Mouse (Mus musculus): ENCODE results near the gene Tnfrsf14. TPM values are rescaled to one million over a fixed set of nuclear protein-coding genes. Genes with fewer than 3 reads are reported as not detected.

The Tnfrsf14 gene
- polyA plus RNA-seq, 1 experiment from 2014 or later: 8.0 TPM

DNA sequence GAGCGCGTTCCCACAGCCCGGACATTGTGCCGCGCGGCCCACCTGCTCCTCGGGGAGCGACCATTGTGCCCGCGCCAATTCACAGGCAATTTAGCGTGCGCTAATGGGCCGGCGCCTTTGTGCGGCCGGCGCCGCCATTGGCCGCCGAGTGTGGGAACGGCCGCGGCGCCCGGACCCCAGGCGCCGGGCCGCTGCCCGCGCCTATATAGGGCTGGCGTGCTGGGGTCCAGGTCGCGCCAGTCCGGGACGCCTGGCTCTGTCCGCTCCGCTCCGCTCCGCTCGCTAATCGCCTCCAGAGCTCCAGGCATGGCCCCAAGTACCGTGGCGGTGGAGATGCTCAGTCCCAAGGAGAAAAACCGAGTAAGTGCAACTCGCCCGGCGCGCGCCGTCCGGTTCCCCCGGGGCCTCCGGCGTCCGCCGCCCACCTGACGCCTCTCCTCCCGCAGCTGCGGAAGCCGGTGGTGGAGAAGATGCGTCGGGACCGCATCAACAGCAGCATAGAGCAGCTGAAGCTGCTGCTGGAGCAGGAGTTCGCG lies 32.4 kb upstream of the Tnfrsf14 start, which contains the start of gene Hes5:
Gene Hes5 (plus strand): TSS at position 234 of the 536 bp plus-strand sequence.
- Histone ChIP-seq H3K27me3 (replicated peaks) (peaks cover 66% of the 10 kb centered on the region), H3K9ac (0 out of 2 replicates have a peak within 1 kb of the TSS, but pooled peaks have one; percentile 9), H3K36me3 (no peaks in the 10 kb centered on the region), H3K4me1 (peaks cover 44% of the 10 kb centered on the region), H3K4me3 (replicated peaks) (peak within 1 kb of the TSS; percentile 37), H3K4me2 (peak within 1 kb of the TSS; percentile 83), H3K9me3 (no peaks in the 10 kb centered on the region), H3K27ac (no peak within 1 kb of the TSS)
- WGBS: under 1% methylated on average over 65 of the region's 65 CpGs
- no peak for ATAC-seq (ENCODE audit: insufficient read depth, low FRiP score, low read depth)

DNA sequence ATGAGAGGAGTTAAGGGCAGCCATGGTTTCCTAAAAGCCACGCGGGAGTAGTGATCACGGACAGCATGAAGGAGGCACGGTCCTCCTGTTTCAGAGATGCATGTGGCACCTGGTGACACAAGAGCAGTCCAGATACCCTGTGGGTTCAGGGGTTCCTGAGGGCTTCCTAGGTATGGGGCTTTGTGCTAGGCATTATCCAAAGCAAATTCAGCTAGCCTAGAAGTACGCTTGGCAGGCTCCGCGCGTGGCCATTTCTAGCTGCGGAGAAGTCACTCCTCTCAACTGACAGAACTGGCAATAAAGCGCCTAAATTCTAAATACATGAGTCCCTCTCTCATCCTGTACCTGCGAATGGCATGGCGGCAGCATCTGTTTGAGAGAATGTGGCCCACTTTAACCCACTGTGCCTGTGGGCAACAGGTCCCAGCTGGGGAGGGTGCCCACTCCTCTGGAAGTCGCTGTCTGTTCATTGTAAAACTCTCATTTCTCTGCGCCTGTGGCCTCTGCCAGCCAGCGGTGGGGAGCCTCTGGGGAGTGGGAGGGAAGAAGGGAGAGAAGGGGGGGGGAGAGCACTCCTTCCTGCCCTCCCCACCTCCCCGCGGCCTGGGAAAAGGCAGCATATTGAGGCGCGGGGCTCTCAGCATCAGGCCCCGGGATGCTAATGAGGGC lies 31.8 kb upstream of the Tnfrsf14 start:
- H3K27me3 ChIP-seq (replicated peaks): peaks cover 69% of the 10 kb centered on the region
- H3K36me3 ChIP-seq: no peaks in the 10 kb centered on the region
- H3K4me1 ChIP-seq: peaks cover 40% of the 10 kb centered on the region
- no peak overlapping the region for H3K27ac ChIP-seq
- H3K9ac ChIP-seq: 0 out of 2 replicates have a peak overlapping the region, but pooled peaks have one; percentile 1
- H3K4me2 ChIP-seq: peak overlapping the region; percentile 83
- peak overlapping the region; percentile 37 for H3K4me3 ChIP-seq (replicated peaks)
- WGBS: 25% methylated on average over 20 of the region's 20 CpGs
- ATAC-seq (ENCODE audit: insufficient read depth, low FRiP score, low read depth): no peak
- no peaks in the 10 kb centered on the region for H3K9me3 ChIP-seq

DNA sequence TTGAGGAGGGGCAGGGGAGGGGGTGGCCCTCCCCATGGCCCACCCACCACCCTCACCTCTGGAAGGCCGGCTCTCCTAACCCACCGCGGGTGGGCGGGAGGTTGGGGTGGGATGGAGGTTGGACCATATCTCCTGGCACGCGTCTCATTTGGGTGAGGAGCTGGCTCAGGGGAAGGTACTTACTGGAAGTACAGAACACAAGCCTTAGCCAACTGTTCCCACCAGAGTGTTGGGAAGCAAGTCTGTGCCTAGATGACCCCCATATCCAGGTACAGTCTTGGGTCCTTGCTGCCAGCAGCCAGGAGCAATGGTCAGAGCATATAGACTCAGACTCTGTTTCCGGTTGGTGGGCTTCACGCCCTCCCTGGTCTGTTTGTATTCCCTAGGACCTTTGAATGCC lies 30.3 kb upstream of the Tnfrsf14 start:
- Histone ChIP-seq H3K9me3 (no peaks in the 10 kb centered on the region), H3K4me1 (peaks cover 34% of the 10 kb centered on the region), H3K4me2 (no peak overlapping the region; the same call in 1 of the 2 replicates), H3K27me3 (replicated peaks) (peaks cover 81% of the 10 kb centered on the region), H3K9ac (no peak overlapping the region), H3K36me3 (no peaks in the 10 kb centered on the region), H3K4me3 (replicated peaks) (no peak overlapping the region), H3K27ac (no peak overlapping the region)
- ATAC-seq (ENCODE audit: insufficient read depth, low FRiP score, low read depth): no peak
- WGBS: 18% methylated on average over 8 of the region's 8 CpGs

DNA sequence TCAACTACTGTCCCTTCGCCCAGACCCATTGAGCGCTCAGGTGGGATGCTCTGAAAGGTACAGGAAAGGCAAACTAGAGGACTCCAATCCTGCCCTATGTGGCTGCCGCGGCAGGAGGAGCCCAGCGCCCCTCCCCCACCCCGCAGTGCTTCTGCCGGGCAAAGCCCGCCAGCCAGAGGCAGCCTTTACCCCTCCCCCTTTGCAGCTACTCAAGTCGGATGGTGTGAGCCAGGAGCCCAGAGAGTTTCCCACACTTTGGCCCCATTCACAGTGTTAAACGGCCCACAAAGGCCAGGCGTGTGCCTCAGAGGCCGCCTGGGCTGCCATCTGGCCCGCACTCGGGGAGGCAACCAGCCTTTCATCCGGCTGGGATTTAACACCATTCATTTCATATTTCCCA lies 29.8 kb upstream of the Tnfrsf14 start:
- no peak overlapping the region; the same call in 1 of the 2 replicates for H3K4me3 ChIP-seq (replicated peaks)
- ATAC-seq (ENCODE audit: insufficient read depth, low FRiP score, low read depth): no peak
- peaks cover 32% of the 10 kb centered on the region for H3K4me1 ChIP-seq
- peaks cover 84% of the 10 kb centered on the region for H3K27me3 ChIP-seq (replicated peaks)
- no peak overlapping the region for H3K9ac ChIP-seq
- H3K9me3 ChIP-seq: no peaks in the 10 kb centered on the region
- WGBS: 4% methylated on average over 15 of the region's 15 CpGs
- H3K27ac ChIP-seq: no peak overlapping the region
- no peaks in the 10 kb centered on the region for H3K36me3 ChIP-seq
- H3K4me2 ChIP-seq: peak overlapping the region; percentile 35

DNA sequence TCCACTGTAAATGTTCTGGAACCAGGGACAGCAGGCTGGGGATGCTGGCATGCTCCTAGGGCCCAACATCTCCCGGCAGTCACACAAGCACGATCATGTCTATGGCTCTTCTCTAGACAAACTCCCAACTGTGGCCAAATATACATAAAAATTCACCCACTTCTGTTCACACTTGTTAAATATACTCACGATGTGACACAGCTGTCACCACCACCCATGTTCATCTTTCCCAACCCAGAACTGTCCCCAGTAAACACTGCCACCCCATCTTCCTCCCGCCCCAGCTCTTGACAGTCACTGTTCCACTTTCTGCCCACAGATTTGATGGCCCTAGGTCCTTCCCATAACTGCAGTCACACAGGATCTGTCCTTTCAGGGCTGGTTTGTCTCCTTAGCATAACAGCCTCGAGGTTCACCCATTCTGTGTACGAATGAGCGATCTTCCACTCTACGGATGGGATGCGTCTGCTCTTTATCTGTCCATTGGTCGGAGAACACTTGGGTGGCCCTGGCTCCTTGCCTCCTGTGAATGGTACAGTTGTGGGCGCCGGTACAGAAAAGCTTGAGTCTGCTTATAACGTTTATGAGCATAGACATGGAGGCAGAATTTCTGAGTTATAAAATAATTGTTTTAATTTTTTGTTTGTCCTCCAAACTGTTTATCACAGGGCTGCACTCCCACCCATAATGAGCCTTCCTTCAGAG lies 29.1 kb upstream of the Tnfrsf14 start:
- H3K4me1 ChIP-seq: peaks cover 32% of the 10 kb centered on the region
- ATAC-seq (ENCODE audit: insufficient read depth, low FRiP score, low read depth): no peak
- no peak overlapping the region for H3K9ac ChIP-seq
- no peak overlapping the region for H3K27ac ChIP-seq
- no peaks in the 10 kb centered on the region for H3K36me3 ChIP-seq
- H3K4me2 ChIP-seq: no peak overlapping the region; the same call in 1 of the 2 replicates
- H3K4me3 ChIP-seq (replicated peaks): no peak overlapping the region
- 48% methylated on average over 13 of the region's 13 CpGs for WGBS
- peaks cover 84% of the 10 kb centered on the region for H3K27me3 ChIP-seq (replicated peaks)
- H3K9me3 ChIP-seq: no peaks in the 10 kb centered on the region

DNA sequence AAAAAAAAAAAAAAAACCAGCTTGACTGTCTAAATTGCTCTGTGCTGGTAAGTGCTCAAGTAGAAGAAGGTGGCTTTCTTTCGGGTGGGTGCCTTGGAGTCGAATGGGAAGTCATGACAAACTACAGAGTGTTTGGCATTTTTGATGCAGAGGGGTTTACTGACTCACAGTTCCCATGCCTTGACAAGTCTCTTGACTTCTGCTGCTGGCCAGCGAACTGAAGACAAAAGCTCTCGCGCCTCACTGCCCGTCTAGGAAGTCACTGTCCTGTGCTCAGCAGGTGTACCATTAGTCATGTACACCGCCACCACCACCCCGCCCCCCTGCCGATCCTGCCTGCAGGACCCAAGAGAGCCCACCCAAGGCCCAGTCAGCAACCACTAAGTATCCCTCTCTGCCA lies 28.2 kb upstream of the Tnfrsf14 start:
- Histone ChIP-seq H3K9me3 (no peaks in the 10 kb centered on the region), H3K9ac (no peak overlapping the region), H3K4me3 (replicated peaks) (no peak overlapping the region), H3K27me3 (replicated peaks) (peaks cover 84% of the 10 kb centered on the region), H3K4me2 (no peak overlapping the region), H3K27ac (no peak overlapping the region), H3K4me1 (peaks cover 28% of the 10 kb centered on the region), H3K36me3 (no peaks in the 10 kb centered on the region)
- no peak for ATAC-seq (ENCODE audit: insufficient read depth, low FRiP score, low read depth)
- 43% methylated on average over 9 of the region's 9 CpGs for WGBS

DNA sequence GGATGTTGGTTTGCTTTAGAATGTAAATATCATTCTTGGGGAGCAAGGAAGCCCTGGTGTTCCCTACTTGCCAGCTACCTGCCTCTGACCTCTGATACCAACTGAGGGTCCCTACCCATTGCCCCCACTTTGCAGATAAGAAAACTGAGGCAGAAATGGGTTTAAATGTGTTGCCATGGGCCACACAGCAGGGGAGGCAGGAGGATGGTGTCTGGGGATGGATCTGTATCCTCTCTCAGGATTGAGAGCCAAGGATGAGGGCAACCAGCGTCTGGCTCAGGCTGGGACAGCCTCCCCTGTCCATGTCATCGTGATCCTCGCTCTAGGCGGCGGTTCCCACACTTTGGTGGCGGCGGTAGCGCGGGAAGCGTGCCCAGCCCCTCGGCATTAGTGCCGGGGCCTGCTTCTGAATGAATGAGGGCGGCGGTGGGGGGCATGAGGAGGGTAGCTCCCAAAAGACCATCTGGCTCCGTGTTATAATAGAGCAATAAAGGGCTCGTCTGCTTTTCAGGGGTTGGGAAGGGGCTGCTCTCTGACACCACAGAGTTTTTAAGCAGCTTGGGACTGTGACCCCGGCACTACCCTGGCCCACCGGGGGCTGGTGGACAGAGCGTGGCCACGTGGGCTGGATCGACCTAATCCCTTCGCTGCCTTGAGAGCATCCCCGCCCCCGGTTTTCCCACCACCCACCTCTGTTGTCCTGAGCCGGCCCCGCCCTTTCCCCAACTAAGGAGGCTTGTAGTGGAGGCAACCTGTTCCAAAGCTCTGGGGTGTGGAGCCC lies 24.3 kb upstream of the Tnfrsf14 start:
- no peak for ATAC-seq (ENCODE audit: insufficient read depth, low FRiP score, low read depth)
- Histone ChIP-seq H3K4me2 (no peak overlapping the region), H3K9ac (no peak overlapping the region), H3K36me3 (no peaks in the 10 kb centered on the region), H3K4me1 (peaks cover 15% of the 10 kb centered on the region; the same call in 1 of the 2 replicates), H3K9me3 (no peaks in the 10 kb centered on the region), H3K4me3 (replicated peaks) (no peak overlapping the region), H3K27me3 (replicated peaks) (peaks cover 75% of the 10 kb centered on the region), H3K27ac (no peak overlapping the region)
- 3% methylated on average over 26 of the region's 26 CpGs for WGBS

DNA sequence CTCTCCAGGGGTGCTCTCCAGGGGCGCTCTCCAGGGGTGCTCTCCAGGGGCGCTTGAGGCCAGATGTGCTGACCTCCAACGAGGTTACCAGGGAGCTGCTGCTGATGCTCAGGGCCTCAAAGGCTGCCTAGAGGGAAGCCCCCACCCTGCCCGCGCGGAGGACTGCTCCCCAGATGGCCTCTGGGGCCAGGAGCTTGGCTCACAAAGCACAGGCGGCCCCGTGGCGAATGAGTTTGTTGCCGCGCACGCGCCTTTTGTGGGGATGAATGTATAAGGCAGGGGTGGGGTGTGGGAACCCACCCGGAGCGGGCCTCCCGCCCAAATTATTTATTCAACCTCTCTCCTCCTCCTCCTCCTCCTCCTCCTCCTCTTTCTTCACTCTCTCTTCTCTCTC lies 21.2 kb upstream of the Tnfrsf14 start:
- no peak for ATAC-seq (ENCODE audit: insufficient read depth, low FRiP score, low read depth)
- peaks cover 18% of the 10 kb centered on the region for H3K4me1 ChIP-seq
- no peak overlapping the region for H3K9ac ChIP-seq
- H3K4me2 ChIP-seq: no peak overlapping the region
- H3K27me3 ChIP-seq (replicated peaks): peaks cover 59% of the 10 kb centered on the region
- 19% methylated on average over 16 of the region's 16 CpGs for WGBS
- H3K36me3 ChIP-seq: no peaks in the 10 kb centered on the region
- H3K27ac ChIP-seq: no peak overlapping the region
- H3K4me3 ChIP-seq (replicated peaks): no peak overlapping the region
- H3K9me3 ChIP-seq: no peaks in the 10 kb centered on the region

DNA sequence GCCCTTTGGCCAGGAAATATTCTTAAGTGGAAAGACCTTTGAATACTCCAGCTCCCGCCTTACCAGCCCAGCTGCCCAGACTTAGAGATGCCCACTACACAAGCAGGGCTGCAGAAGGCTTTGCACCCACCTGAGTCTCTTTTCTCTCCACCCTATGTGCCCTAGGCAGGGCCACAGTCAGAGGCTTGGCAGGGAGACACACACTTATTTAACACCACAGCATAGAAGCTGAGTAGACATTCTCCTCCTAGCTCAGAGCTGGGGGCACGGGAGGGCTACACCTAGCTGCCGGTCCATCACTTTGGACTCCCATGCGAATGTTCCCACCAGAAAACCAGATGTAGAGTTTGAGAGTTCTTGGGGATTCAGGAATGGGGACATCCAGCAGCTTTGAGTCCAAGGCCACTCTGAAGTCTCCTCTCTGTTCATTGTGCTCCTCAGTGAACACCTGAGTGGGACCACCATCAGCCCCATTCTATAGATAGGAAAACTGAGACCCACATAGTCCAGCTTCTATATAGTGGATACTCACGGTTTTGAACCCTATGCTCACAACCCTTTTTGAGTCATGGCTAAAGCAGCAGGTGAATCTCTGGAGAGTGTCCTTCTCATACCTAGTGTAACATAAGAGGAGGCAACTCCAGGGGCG lies 20.7 kb upstream of the Tnfrsf14 start:
- no peak overlapping the region for H3K27ac ChIP-seq
- 68% methylated on average over 6 of the region's 6 CpGs for WGBS
- H3K9me3 ChIP-seq: no peaks in the 10 kb centered on the region
- H3K36me3 ChIP-seq: no peaks in the 10 kb centered on the region
- peaks cover 54% of the 10 kb centered on the region for H3K27me3 ChIP-seq (replicated peaks)
- ATAC-seq (ENCODE audit: insufficient read depth, low FRiP score, low read depth): no peak
- peaks cover 18% of the 10 kb centered on the region for H3K4me1 ChIP-seq
- H3K4me3 ChIP-seq (replicated peaks): no peak overlapping the region
- no peak overlapping the region for H3K4me2 ChIP-seq
- no peak overlapping the region for H3K9ac ChIP-seq

DNA sequence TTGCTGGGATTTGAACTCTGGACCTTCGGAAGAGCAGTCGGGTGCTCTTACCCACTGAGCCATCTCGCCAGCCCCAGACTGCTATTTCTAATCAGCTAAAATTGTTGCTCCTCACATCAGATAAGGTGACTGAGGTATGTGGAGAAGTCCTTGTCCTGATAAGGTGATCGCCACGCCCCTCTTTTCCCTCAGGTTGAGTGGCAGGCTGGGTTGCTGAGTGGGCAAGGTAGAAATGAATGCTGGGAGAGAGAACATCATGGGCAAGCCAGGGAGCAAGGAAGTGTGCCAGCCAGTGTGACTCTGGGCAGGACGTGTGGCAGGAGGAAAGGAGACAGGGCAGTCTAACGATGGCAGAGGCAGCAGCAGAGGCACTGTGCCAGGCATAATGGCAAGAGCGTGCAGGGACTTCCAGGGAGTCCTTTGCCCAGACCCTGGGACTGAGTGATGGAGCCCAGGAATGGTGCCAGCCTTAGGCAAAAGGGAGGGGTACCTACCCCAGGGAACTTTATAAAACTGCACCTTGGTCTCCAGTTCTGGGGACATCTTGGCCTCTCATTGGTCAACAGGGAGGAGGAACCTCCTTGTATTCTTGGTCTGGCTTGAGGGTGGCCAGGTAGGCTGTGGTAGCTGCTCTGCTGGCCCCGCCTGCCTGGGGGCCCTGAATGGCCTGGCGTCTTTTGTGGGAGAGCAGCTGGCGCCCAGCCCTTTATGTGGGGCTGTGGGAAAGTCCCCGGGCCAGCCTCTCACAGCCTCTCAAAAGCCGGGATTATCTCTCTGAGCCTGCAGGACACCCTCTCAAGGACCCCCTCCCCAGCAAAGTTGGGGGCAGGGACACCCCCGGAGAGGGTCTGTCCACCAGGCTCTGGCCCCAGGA lies 19.9 kb upstream of the Tnfrsf14 start:
- no peak overlapping the region for H3K4me2 ChIP-seq
- H3K4me3 ChIP-seq (replicated peaks): no peak overlapping the region
- no peaks in the 10 kb centered on the region for H3K9me3 ChIP-seq
- H3K9ac ChIP-seq: no peak overlapping the region
- peaks cover 46% of the 10 kb centered on the region for H3K27me3 ChIP-seq (replicated peaks)
- H3K27ac ChIP-seq: no peak overlapping the region
- H3K36me3 ChIP-seq: no peaks in the 10 kb centered on the region
- ATAC-seq (ENCODE audit: insufficient read depth, low FRiP score, low read depth): no peak
- peaks cover 18% of the 10 kb centered on the region for H3K4me1 ChIP-seq
- WGBS: 46% methylated on average over 14 of the region's 14 CpGs
